Mouse (Mus musculus) heart, adult 2 months (tissue): ENCODE results near the gene Ankrd13c. TPM values are rescaled to one million over a fixed set of nuclear protein-coding genes. Genes with fewer than 3 reads are reported as not detected.
A peak's percentile ranks its signal among the peaks of the same experiment; 100 is the strongest.

Source experiments
- DNase-seq, 2 experiments: peaks; one replicate each; pipeline ENCODE4 v3.0.0; 2021
- H3K27ac ChIP-seq: fragments of 200-600 bp; 2 replicates; pipeline ENCODE4 v1.8.1; 2022
- H3K27me3 ChIP-seq: fragments of 200-500 bp; 2 replicates; pipeline ENCODE4 v1.6.1; 2012; ENCODE audit warnings: mild to moderate bottlenecking, low read length, inconsistent platforms, mixed read lengths; ENCODE audit not compliant: control insufficient read depth, insufficient read depth
- H3K36me3 ChIP-seq: fragments of 200-500 bp; 2 replicates; pipeline ENCODE4 v1.6.1; 2012; ENCODE audit warnings: low read length, inconsistent platforms; ENCODE audit not compliant: control insufficient read depth, insufficient read depth
- H3K4me1 ChIP-seq: fragments of 200-500 bp; 2 replicates; pipeline ENCODE4 v1.6.1; 2011; ENCODE audit warnings: low read length; ENCODE audit not compliant: control insufficient read depth, insufficient read depth
- H3K4me3 ChIP-seq: fragments of 200-600 bp; 2 replicates; pipeline ENCODE4 v1.8.1; 2022
- H3K79me2 ChIP-seq: fragments of 200-500 bp; replicated peaks from 2 replicates; pipeline ENCODE4 v1.6.1; 2012; ENCODE audit warnings: mild to moderate bottlenecking, inconsistent platforms, low read length, moderate library complexity, mixed read lengths; ENCODE audit not compliant: control insufficient read depth, insufficient read depth
- H3K9ac ChIP-seq: fragments of 200-500 bp; 2 replicates; pipeline ENCODE4 v1.6.1; 2012; ENCODE audit warnings: low read depth, mild to moderate bottlenecking, control low read depth, inconsistent platforms, low read length, mixed read lengths
- CTCF ChIP-seq: fragments of 200-600 bp; IDR thresholded peaks from 2 replicates; pipeline ENCODE4 v1.8.1; 2022; ENCODE audit warnings: antibody characterized with exemption, mild to moderate bottlenecking, moderate library complexity
- EP300 ChIP-seq: fragments of 200-500 bp; IDR thresholded peaks from 2 replicates; pipeline ENCODE4 v1.6.1; 2011; ENCODE audit warnings: low read depth, low read length, control low read depth; ENCODE audit not compliant: insufficient read depth
- POLR2A ChIP-seq: fragments of 200-500 bp; IDR thresholded peaks from 2 replicates; pipeline ENCODE4 v1.6.1; 2011; ENCODE audit warnings: mild to moderate bottlenecking, low read depth, low read length, control low read depth; ENCODE audit not compliant: insufficient read depth
- WGBS: fragments of 180-500 bp; shearing (Covaris S2); methylation state at CpG from one replicate; pipeline ENCODE4 v1.1.7; 2018; 5-methylcytosine and 5-hydroxymethylcytosine counted together
- intact Hi-C: fragments of 180-260 bp; cut with DNase I; formaldehyde crosslinking; loops from one replicate; pipeline ENCODE4 v1.15.1; 2025
- polyA plus RNA-seq: library from polyadenylated mRNA; depleted of rRNA; stranded (reverse); fragments of >200 nt; gene quantifications from 2 replicates; pipeline ENCODE4 v1.2.3, GENCODE M21; 2012
- total RNA-seq, 2 experiments: library from RNA; stranded (reverse); gene quantifications; 2 replicates each; pipeline ENCODE4 v1.2.3; 2021

Ankrd13c gene
- total and polyA plus RNA-seq, 3 experiments: 7.5 to 31.5 (median 28.8) TPM

DNA sequence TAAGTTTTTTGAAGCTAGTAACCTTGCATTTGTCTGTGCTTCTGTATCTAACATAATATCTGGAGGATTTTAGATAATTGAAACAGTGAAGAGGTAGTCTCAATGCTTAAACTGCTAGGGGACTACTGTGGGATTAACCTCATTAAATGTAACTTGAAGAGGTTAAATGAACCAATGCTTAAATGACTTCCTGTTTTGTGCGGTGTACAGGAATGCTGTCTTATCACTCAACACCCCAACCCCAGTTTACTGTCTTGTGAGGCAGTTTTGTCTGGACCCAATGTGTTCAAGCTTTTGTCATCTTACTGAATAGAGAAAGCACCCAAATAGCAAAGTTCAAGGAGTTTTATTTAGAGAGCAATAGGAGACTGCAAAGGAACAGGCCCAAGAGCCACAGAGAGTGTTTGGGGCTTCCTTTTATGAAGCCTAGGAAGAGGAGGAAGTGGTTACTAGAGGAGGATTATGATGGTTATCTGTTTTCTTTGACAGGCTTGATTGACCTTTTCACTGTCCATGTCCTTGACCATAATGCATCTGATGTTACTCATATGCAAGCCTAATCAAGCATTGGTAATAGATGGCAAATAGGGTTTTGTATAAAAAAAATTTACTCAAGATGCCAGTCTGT, 51.8 kb downstream of the Ankrd13c start:
- TF ChIP-seq EP300 (no peak), CTCF (no peak), POLR2A (no peak)
- WGBS: 35% methylated on average over 1 of the region's 1 CpGs
- intact Hi-C loops: no loop called here

DNA sequence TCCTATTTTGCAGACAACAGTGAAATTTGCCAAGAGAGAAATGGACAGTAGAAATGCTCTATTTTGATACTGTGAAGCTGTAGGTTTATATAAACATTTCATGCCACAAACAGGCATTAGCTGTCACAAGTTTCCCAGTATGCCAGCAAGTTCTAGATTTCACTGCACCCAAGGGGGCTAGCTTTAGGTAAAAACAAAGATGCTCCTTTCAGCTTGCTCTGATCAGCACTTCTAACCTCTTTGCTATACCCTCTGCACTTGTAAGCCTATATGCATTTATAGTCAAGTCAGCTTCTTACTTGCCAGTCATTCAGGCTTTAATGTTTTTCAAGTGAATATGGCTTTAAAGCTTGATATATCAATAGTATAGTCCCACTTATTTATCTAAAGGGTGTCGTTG, 61.6 kb downstream of the Ankrd13c start:
- Histone ChIP-seq H3K79me2 (no peaks in the 10 kb centered on the region), H3K4me3 (no peak overlapping the region), H3K27me3 (no peaks in the 10 kb centered on the region), H3K27ac (no peak overlapping the region), H3K36me3 (no peaks in the 10 kb centered on the region; the same call in none of the 2 replicates), H3K9ac (no peak overlapping the region), H3K4me1 (no peaks in the 10 kb centered on the region)
- DNase-seq: no peak
- intact Hi-C loops: no loop called here
- no peak for TF ChIP-seq POLR2A
- TF ChIP-seq CTCF: no peak
- WGBS: 54% methylated on average over 1 of the region's 1 CpGs

More for the DNA sequence above, 51.8 kb downstream of the Ankrd13c start:
- Histone ChIP-seq H3K27me3 (no peaks in the 10 kb centered on the region), H3K27ac (no peak overlapping the region), H3K79me2 (no peaks in the 10 kb centered on the region), H3K4me3 (no peak overlapping the region), H3K36me3 (no peaks in the 10 kb centered on the region), H3K4me1 (no peaks in the 10 kb centered on the region), H3K9ac (no peak overlapping the region)
- no peak for DNase-seq

GRCm38 (mm10) chr3:158009762-158010320, 62.8 kb downstream of the Ankrd13c start:
- H3K27me3 ChIP-seq: no peaks in the 10 kb centered on the region
- intact Hi-C loops: no loop called here
- no peak overlapping the region for H3K9ac ChIP-seq
- no peak overlapping the region for H3K27ac ChIP-seq
- no peaks in the 10 kb centered on the region; the same call in none of the 2 replicates for H3K36me3 ChIP-seq
- H3K4me3 ChIP-seq: no peak overlapping the region
- no peak for DNase-seq
- TF ChIP-seq POLR2A (no peak), CTCF (no peak), EP300 (no peak)
- WGBS: 42% methylated on average over 1 of the region's 1 CpGs
- H3K79me2 ChIP-seq: no peaks in the 10 kb centered on the region
- H3K4me1 ChIP-seq: no peaks in the 10 kb centered on the region

DNA sequence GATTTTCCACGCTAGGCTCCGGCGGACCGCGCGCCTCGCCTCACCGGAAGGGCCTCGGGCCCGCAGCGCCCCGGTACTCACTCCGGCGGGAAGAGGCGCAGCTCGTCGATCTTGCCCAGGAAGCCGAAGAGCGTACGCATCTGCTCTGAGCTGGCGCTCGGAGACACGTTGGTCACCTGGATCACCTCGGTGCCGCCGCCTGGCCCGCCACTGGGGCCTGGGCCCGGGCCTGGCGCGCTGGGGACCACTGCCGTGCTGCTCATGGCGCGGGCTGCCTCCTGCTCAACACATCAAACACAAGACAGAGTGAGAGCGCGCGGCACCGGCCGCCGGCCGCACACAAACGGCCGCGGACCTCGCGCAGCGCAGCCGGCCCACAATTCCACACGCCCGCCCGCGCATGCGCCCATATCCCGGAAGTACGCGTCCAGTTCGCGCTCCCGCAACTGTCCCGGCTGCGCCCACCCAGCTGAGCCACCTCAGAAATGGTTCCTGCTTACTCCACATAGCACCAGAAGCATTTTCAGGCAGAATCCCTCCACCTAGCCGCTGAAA, 84.4 kb downstream of the Ankrd13c start:
- under 1% methylated on average over 61 of the region's 61 CpGs for WGBS
- peaks cover 4% of the 10 kb centered on the region; the same call in 1 of the 2 replicates for H3K79me2 ChIP-seq
- intact Hi-C loops: no loop called here
- H3K36me3 ChIP-seq: peaks cover 27% of the 10 kb centered on the region
- DNase-seq: peak; percentile 91
- H3K4me1 ChIP-seq: peaks cover 4% of the 10 kb centered on the region; the same call in 1 of the 2 replicates
- H3K27me3 ChIP-seq: no peaks in the 10 kb centered on the region
- TF ChIP-seq EP300 (peak; percentile 33; the same call in 1 of the 2 replicates), CTCF (no peak), POLR2A (peak; percentile 25; the same call in 1 of the 2 replicates)
- peak overlapping the region; percentile 89 for H3K4me3 ChIP-seq
- peak overlapping the region; percentile 68 for H3K27ac ChIP-seq
- H3K9ac ChIP-seq: peak overlapping the region; percentile 93

DNA sequence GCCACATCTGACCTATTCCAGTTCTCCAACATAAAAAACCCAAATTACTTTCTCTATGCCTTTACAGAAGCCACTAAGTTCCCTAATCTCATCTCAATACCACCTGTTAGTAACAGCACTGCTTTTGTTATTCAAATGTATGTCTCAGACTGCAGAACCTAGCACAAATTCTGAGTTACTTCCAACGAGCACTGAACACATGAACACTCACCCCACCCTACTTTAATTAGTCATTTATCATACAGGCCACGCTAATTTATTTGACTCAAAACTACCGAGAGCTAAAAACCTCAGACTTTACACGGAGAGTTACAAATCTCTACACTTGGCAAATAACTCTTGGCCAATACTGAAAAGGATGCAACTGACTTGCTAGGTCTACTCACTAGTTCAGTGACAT, 85.1 kb downstream of the Ankrd13c start:
- Histone ChIP-seq H3K27me3 (no peaks in the 10 kb centered on the region), H3K4me3 (peak overlapping the region; percentile 89), H3K4me1 (peaks cover 4% of the 10 kb centered on the region; the same call in 1 of the 2 replicates), H3K36me3 (peaks cover 27% of the 10 kb centered on the region), H3K9ac (no peak overlapping the region), H3K27ac (peak overlapping the region; percentile 68), H3K79me2 (peaks cover 4% of the 10 kb centered on the region)
- 3% methylated on average over 4 of the region's 4 CpGs for WGBS
- no peak for TF ChIP-seq CTCF
- no peak for TF ChIP-seq POLR2A
- TF ChIP-seq EP300: no peak
- intact Hi-C loops: no loop called here
- DNase-seq: no peak

GRCm38 (mm10) chr3:158035866-158036265, 88.8 kb downstream of the Ankrd13c start:
- Histone ChIP-seq H3K4me1 (peaks cover 2% of the 10 kb centered on the region; the same call in 1 of the 2 replicates), H3K9ac (peak overlapping the region; percentile 96)
- intact Hi-C loops: loop anchor here (1.0 kb wide), 1 partner anchor 90 kb away; no protein-coding TSS in a partner anchor

More at GRCm38 (mm10) chr3:158035866-158036265, 88.8 kb downstream of the Ankrd13c start:
- peaks cover 15% of the 10 kb centered on the region for H3K36me3 ChIP-seq
- WGBS: 2% methylated on average over 11 of the region's 11 CpGs
- no peak for TF ChIP-seq CTCF
- TF ChIP-seq POLR2A: no peak
- no peak for TF ChIP-seq EP300
- DNase-seq: no peak
- peak overlapping the region; percentile 93 for H3K27ac ChIP-seq
- H3K27me3 ChIP-seq: no peaks in the 10 kb centered on the region
- H3K4me3 ChIP-seq: peak overlapping the region; percentile 95
- peaks cover 4% of the 10 kb centered on the region for H3K79me2 ChIP-seq
